Mouse (Mus musculus) embryonic facial prominence, embryonic 12.5 days (tissue): ENCODE data around the gene C130050O18Rik. TPM values are rescaled to one million over a fixed set of nuclear protein-coding genes. Genes with fewer than 3 reads are reported as not detected.
"Not testable (repeated sequence)": the region's sequence is repeated elsewhere in the genome, so short reads cannot be mapped to it uniquely, and the experiment has no call there.

Source experiments
- ATAC-seq: fragments of 200-750 bp; cut with Nextera tagmentation; 2 replicates; pipeline ENCODE4 v1.8.0; 2017; ENCODE audit not compliant: insufficient number of reproducible peaks, insufficient read depth, low FRiP score, low TSS enrichment
- H3K27ac ChIP-seq: fragments of 300-500 bp; sonication (generic); 2 replicates; pipeline ENCODE4 v1.5.1; 2016; ENCODE audit warnings: mild to moderate bottlenecking
- H3K27me3 ChIP-seq: fragments of 300-500 bp; sonication (generic); 2 replicates; pipeline ENCODE4 v1.6.1; 2016; ENCODE audit warnings: mild to moderate bottlenecking, moderate library complexity
- H3K36me3 ChIP-seq: fragments of 300-500 bp; sonication (generic); 2 replicates; pipeline ENCODE4 v1.6.1; 2016; ENCODE audit warnings: mild to moderate bottlenecking
- H3K4me1 ChIP-seq: fragments of 300-500 bp; sonication (generic); 2 replicates; pipeline ENCODE4 v1.6.1; 2016
- H3K4me2 ChIP-seq: fragments of 300-500 bp; sonication (generic); replicated peaks from 2 replicates; pipeline ENCODE4 v1.6.1; 2016; ENCODE audit warnings: mild to moderate bottlenecking, moderate library complexity
- H3K4me3 ChIP-seq: fragments of 300-500 bp; sonication (generic); 2 replicates; pipeline ENCODE4 v1.5.1; 2016; ENCODE audit warnings: mild to moderate bottlenecking
- H3K9ac ChIP-seq: fragments of 300-500 bp; sonication (generic); 2 replicates; pipeline ENCODE4 v1.6.1; 2016; ENCODE audit warnings: mild to moderate bottlenecking, moderate library complexity
- H3K9me3 ChIP-seq: fragments of 300-500 bp; sonication (generic); 2 replicates; pipeline ENCODE4 v1.6.1; 2016; ENCODE audit warnings: mild to moderate bottlenecking, moderate library complexity
- WGBS: fragments of 180-500 bp; shearing (Covaris S2); methylation state at CpG from one replicate; pipeline ENCODE4 v1.1.7; 2016; 5-methylcytosine and 5-hydroxymethylcytosine counted together
- polyA plus RNA-seq: library from polyadenylated mRNA; unstranded; fragments of >200 nt; fragmentation: Nextera tagmentation; extraction: Ambion mirVana; gene quantifications from 2 replicates; pipeline ENCODE4 v1.2.1, GENCODE M21; 2016

C130050O18Rik gene
- polyA plus RNA-seq, 1 experiment from 2014 or later = 0.77 TPM

DNA sequence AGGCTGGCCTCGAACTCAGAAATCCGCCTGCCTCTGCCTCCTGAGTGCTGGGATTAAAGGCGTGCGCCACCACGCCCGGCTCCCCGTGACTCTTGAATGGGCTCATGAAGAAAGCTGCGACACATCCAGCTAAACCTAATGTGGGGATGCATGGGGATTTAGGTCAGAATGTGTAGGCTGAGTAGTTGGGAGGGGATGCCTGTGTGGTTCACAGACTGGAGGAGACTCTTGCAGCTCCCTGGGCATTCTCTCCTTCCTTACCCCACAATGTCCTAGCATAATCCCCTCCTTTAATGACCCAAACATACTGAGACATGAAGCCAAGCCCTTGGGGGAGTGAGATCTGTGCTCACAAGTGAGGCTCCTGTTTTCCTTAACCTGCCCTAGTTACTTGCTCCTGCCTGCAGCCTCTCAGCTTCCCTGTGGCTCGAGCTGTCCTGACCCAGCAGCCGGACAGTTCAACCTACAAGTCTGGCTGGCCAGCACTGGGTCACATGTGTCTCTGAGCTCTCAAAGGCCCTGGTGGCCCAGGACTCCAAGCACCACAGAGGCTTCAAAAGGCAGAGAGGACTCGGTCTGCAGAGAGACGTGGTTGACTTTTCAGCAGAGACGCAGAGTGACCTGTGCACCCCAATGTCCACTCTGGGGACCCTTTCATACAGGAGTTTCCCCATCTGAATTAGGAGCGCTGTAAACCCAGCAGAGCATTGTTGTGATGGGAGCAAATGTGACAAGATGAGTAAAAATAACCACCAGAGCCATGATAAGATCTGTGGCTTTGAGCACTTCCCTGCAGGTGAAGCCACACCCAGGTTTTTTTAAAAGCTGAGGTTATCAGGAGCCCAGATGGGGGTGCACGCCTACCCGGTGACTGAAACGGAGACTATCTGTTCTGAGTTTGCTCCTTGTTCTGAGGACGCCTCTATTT, 23.2 kb upstream of the C130050O18Rik start:
- Histone ChIP-seq H3K27ac (no peak overlapping the region; the same call in 1 of the 2 replicates), H3K4me3 (no peak overlapping the region), H3K4me2 (peak overlapping the region; percentile 87; the same call in 1 of the 2 replicates), H3K4me1 (peaks cover 26% of the 10 kb centered on the region), H3K27me3 (no peaks in the 10 kb centered on the region), H3K36me3 (no peaks in the 10 kb centered on the region), H3K9ac (no peak overlapping the region), H3K9me3 (no peaks in the 10 kb centered on the region)
- WGBS = 82% methylated on average over 18 of the region's 18 CpGs
- ATAC-seq = no peak

GRCm38 (mm10) chr5:139382760-139383159, 22.3 kb upstream of the C130050O18Rik start:
- H3K4me3 ChIP-seq = no peak overlapping the region
- H3K27me3 ChIP-seq = no peaks in the 10 kb centered on the region
- H3K27ac ChIP-seq = peak overlapping the region; percentile 37; the same call in 1 of the 2 replicates
- 77% methylated on average over 8 of the region's 8 CpGs for WGBS
- no peak for ATAC-seq
- no peaks in the 10 kb centered on the region for H3K9me3 ChIP-seq
- H3K4me1 ChIP-seq = peaks cover 23% of the 10 kb centered on the region
- no peaks in the 10 kb centered on the region for H3K36me3 ChIP-seq
- H3K4me2 ChIP-seq = no peak overlapping the region
- H3K9ac ChIP-seq = no peak overlapping the region

- Histone ChIP-seq H3K4me1 (peaks cover 23% of the 10 kb centered on the region), H3K4me3 (no peak overlapping the region), H3K36me3 (no peaks in the 10 kb centered on the region), H3K27me3 (no peaks in the 10 kb centered on the region), H3K4me2 (no peak overlapping the region), H3K9me3 (no peaks in the 10 kb centered on the region), H3K9ac (no peak overlapping the region), H3K27ac (no peak overlapping the region)
- 88% methylated on average over 9 of the region's 9 CpGs for WGBS
- ATAC-seq = no peak
These were observed 21.8 kb upstream of the C130050O18Rik start for GRCm38 (mm10) chr5:139383234-139383633.

DNA sequence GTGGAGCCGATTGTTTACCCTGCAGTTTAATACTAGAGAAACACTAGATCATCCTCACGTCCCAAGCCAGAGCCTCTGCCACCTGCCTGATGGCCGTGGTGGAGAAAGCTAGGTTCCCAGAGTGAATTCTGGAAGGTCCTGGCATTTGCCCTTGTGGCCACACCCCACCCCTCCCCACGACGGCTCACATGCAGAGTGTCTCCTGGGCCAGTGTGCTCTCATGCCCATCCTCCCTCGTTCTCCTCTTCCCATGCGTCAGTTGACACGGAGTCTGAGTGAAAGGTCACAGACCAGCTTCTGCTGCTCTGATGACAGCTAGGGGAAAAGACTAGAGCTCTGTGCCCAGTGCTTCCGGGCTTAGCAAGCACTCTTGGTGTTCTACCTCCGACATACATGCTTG, 20.5 kb upstream of the C130050O18Rik start:
- ATAC-seq = no peak

DNA sequence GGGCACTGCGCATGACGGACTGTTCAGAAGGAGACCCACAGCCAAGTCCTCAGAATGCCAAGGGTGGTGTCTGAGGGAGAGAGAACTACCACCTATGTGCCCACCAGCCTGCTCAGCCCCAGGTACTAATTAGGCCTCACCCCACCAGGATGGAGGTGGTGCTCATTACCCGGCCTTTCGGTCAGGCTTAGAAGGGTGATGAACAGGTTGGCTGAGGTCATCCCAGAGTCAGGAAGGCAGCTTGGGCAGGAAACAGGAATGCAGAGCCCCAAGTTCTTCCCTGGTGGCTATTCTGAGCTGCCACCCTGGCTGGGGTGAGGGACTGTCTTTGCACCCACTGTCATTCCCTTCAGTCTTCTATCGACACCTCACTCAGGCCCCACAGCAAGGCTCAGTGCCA, 19.0 kb upstream of the C130050O18Rik start:
- Histone ChIP-seq H3K4me2 (no peak overlapping the region), H3K4me1 (peaks cover 29% of the 10 kb centered on the region), H3K9ac (no peak overlapping the region), H3K36me3 (no peaks in the 10 kb centered on the region), H3K27ac (no peak overlapping the region), H3K9me3 (no peaks in the 10 kb centered on the region), H3K4me3 (no peak overlapping the region), H3K27me3 (no peaks in the 10 kb centered on the region)
- no peak for ATAC-seq
- 94% methylated on average over 5 of the region's 5 CpGs for WGBS

More for the DNA sequence above, 20.5 kb upstream of the C130050O18Rik start:
- no peaks in the 10 kb centered on the region for H3K9me3 ChIP-seq
- WGBS = 74% methylated on average over 10 of the region's 10 CpGs
- H3K27ac ChIP-seq = no peak overlapping the region; the same call in 1 of the 2 replicates
- H3K27me3 ChIP-seq = no peaks in the 10 kb centered on the region
- peaks cover 23% of the 10 kb centered on the region for H3K4me1 ChIP-seq
- no peak overlapping the region for H3K4me3 ChIP-seq
- no peak overlapping the region for H3K9ac ChIP-seq
- no peaks in the 10 kb centered on the region for H3K36me3 ChIP-seq
- H3K4me2 ChIP-seq = no peak overlapping the region

DNA sequence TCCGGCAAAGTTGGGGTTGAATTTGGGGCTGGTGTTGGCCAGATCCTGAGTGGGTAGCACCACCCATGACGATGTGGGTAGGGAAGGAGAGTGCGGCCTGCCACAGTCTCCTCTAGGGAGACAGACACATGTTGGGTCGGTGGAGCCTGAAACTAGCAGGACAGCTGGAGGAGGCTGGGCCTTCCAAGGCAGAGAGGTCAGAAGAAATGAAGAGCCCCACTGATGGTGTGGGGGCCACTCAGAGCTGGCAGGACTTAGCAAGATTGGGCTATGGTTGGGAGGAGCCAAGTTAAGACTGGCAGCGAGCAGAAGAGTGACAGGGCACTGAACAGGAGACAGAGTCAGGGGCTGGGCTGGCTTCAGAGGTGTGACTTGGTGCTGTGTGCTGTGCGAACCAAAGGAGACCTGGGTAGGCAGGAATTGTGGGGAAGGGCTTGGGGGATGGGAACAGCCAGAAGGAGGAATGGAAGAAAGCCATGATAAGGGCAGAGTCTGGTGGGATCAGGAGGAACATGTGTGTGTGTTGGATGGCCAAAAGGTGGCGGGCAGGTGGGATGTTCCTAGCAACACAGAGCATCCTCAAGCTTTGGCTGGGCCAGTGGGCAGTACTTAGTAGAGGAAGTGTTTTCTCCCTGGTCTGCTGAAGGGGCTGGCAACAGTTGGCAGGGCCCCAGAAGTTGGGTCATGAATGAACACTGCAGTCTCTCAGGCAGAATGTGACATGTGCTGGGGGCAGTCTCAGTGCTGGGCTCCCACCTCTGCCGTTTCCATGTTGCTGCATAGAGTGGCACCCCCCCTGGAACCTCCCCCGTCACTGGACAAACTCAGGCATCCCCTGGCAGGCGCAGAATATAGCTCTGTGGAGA, 17.5 kb upstream of the C130050O18Rik start:
- H3K36me3 ChIP-seq = no peaks in the 10 kb centered on the region
- no peak for ATAC-seq
- no peaks in the 10 kb centered on the region for H3K27me3 ChIP-seq
- peak overlapping the region; percentile 69 for H3K27ac ChIP-seq
- no peak overlapping the region for H3K4me2 ChIP-seq
- H3K9me3 ChIP-seq = no peaks in the 10 kb centered on the region
- 81% methylated on average over 10 of the region's 10 CpGs for WGBS
- peaks cover 31% of the 10 kb centered on the region for H3K4me1 ChIP-seq
- no peak overlapping the region for H3K9ac ChIP-seq
- no peak overlapping the region for H3K4me3 ChIP-seq

DNA sequence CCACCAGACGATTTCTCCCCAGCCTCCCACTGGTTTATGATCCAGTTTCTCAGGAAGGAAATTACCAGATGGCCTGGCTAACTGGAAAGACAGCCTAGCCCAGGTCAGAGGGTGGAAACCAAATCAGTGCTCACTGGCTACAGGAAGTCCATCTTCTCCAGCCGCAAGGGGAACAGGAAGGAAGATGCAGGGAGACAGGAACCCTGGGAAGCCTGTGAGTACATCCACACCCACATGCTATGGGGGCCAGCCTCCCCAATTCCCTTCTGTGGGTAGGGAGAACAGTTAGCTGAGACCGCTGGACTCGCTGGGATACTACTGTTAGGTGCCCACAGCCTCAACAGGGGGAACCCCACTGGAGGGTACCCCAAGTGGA, 16.9 kb upstream of the C130050O18Rik start:
- Histone ChIP-seq H3K27ac (peak overlapping the region; percentile 69), H3K9ac (no peak overlapping the region), H3K4me1 (peaks cover 31% of the 10 kb centered on the region), H3K36me3 (no peaks in the 10 kb centered on the region), H3K27me3 (no peaks in the 10 kb centered on the region), H3K4me2 (no peak overlapping the region), H3K4me3 (no peak overlapping the region), H3K9me3 (no peaks in the 10 kb centered on the region)
- 70% methylated on average over 4 of the region's 4 CpGs for WGBS
- ATAC-seq = no peak

DNA sequence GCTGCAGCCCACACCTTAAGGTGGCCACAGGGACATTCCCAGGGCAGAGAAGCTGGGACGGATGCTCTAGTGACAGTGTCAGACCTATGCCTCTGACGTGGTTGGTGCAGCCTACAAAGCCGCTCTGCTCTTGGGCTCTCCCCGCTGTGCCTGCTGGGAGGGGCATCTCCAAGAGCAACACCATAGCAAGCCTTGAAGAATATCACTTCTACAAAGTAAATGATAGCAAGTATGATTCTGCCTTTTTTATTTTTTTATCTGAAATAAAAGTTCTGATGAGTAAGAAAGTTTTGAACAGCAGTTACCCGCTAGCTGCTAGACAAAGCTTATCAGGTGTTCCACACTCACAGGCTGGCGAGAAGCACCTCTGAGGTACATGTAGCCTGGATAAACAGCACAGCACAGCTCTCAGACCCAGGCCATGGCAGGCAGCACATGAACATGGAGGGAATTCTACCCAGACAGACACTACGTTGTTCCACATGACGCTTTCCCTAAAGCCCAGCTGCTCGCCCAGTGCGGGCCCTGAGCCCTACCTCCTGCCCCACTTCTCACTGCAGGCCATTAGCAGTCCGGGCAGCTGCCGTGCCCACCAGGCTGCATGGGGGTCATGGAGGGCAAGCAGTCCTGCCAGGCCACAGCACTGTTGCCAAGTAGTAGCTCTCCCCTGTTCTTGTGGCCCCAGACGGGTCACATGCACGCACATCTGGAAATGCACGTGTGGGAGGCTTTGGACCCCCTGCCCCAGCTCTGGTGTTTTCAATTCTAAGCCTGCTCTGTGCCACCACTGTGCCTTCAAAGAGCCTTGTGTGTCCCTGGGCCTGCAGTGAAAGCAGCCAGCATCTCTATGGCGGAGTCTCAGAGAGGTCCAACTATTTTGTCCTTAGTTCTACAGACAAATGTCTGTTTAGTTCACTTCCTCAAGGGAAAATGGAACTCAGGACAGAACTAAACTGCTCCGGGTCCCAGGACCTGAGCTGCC, 16.1 kb upstream of the C130050O18Rik start:
- 65% methylated on average over 17 of the region's 17 CpGs for WGBS
- peaks cover 31% of the 10 kb centered on the region for H3K4me1 ChIP-seq
- peak overlapping the region; percentile 3; the same call in 1 of the 2 replicates for H3K9ac ChIP-seq
- H3K27me3 ChIP-seq = no peaks in the 10 kb centered on the region
- ATAC-seq = no peak
- H3K4me3 ChIP-seq = no peak overlapping the region
- H3K4me2 ChIP-seq = no peak overlapping the region
- H3K27ac ChIP-seq = peak overlapping the region; percentile 73
- no peaks in the 10 kb centered on the region for H3K9me3 ChIP-seq
- no peaks in the 10 kb centered on the region for H3K36me3 ChIP-seq

DNA sequence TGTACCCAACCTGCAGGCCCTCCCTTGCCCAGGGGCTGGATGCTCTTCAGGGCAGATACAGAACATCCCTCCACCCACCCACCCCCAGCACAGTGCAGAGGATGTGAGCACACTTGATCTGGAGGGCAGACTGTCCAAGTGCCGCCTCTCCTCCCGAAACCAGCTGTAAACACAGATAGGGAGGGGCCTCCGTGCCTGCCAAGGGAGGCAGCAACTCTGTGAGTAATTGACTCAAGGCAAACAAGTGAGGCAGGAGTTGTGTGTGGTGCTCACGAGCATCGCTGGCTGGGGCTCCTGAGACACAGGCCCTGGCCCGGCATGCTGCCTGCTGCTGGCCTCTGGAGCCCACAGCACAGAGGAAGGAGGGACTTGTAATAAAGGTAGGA, 15.4 kb upstream of the C130050O18Rik start:
- no peaks in the 10 kb centered on the region for H3K27me3 ChIP-seq
- ATAC-seq = 0 out of 2 replicates have a peak, but pooled peaks have one; percentile 50
- H3K4me1 ChIP-seq = peaks cover 34% of the 10 kb centered on the region
- no peak overlapping the region for H3K4me2 ChIP-seq
- H3K9ac ChIP-seq = 0 out of 2 replicates have a peak overlapping the region, but pooled peaks have one; percentile 10
- peak overlapping the region; percentile 73 for H3K27ac ChIP-seq
- WGBS = 28% methylated on average over 6 of the region's 6 CpGs
- no peaks in the 10 kb centered on the region for H3K36me3 ChIP-seq
- H3K9me3 ChIP-seq = no peaks in the 10 kb centered on the region
- no peak overlapping the region for H3K4me3 ChIP-seq

DNA sequence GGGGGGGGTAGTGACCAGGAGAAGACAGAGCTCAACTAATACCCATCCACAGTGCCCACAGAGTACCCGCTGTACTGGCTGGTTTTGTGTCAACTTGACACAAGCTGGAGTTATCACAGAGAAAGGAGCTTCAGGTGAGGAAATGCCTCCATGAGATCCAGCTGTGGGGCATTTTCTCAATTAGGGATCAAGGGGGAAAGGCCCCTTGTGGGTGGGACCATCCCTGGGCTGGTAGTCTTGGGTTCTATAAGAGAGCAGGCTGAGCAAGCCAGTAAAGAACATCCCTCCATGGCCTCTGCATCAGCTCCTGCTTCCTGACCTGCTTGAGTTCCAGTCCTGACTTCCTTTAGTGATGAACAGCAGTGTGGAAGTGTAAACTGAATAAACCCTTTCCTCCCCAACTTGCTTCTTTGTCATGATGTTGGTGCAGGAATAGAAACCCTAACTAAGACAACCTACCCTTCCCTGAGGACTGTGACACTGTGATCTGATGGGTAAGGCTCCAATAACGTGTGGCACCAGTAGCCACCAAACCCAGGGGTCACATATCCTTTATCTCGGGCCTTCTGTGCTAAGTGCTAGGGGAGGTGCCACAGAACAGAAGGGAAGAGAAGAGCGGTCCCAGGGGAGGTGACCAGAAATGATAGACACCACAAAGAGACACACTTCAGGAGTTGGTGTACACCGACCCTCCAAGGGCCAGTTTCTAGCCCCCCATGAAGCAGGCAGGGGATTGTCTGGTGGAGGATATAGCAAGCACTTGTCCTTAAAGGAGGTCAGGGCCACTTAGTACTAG, 14.6 kb upstream of the C130050O18Rik start:
- not testable (repeated sequence) for H3K27ac ChIP-seq

More for the DNA sequence above, 14.6 kb upstream of the C130050O18Rik start:
- not testable (repeated sequence) for ATAC-seq, H3K9me3 ChIP-seq, H3K27me3 ChIP-seq, H3K9ac ChIP-seq, H3K36me3 ChIP-seq, H3K4me3 ChIP-seq, H3K4me2 ChIP-seq
- H3K4me1 ChIP-seq = peaks cover 34% of the 10 kb centered on the region
- 82% methylated on average over 5 of the region's 5 CpGs for WGBS
